Mouse (Mus musculus) C2C12 (cell line): Measurements from ENCODE around the gene Cygb.

Source experiments
- CTCF ChIP-seq: IDR thresholded peaks from one replicate; pipeline ENCODE4 v1.5.1; 2011; ENCODE audit not compliant: control insufficient read depth, insufficient read depth, insufficient read length
- FOSL1 ChIP-seq: IDR thresholded peaks from one replicate; pipeline ENCODE4 v1.8.0; 2011; ENCODE audit warnings: mild to moderate bottlenecking, low read length; ENCODE audit not compliant: poor library complexity, insufficient read depth, severe bottlenecking
- MYOD1 ChIP-seq: IDR thresholded peaks from one replicate; pipeline ENCODE4 v1.6.1; 2011; ENCODE audit warnings: low read depth; ENCODE audit not compliant: control insufficient read depth, insufficient read length
- MYOG ChIP-seq: IDR thresholded peaks from one replicate; pipeline ENCODE4 v1.6.1; 2011; ENCODE audit not compliant: control insufficient read depth, insufficient read length; ENCODE audit errors: extremely low read depth
- USF1 ChIP-seq: IDR thresholded peaks from one replicate; pipeline ENCODE4 v1.6.1; 2011; ENCODE audit warnings: low read depth, mild to moderate bottlenecking, control low read depth, moderate library complexity

DNA sequence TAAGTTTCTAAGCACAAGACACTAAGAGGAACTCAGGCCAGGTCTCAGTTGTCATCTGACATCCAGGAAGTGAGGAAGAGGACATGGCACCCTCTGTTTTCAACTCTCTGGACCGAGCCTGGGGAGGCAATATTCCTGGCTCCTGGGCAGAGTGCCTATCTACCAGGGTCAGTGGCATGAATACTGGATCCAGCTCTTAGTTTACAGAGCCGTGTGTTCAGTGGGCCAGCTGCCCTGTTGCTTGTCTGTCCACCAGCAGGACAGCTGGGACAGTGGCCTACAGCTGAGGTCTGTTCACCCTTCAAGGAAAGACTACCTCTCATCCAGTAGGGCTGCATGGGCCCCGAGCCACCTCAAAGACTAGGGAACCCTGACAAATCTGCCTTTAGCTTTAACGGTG, 27.0 kb upstream of the Cygb start:
- TF ChIP-seq CTCF (no peak), FOSL1 (no peak), MYOG (no peak), MYOD1 (no peak), USF1 (no peak)
